Mouse (Mus musculus): ENCODE results near the gene Gpsm2. TPM values are rescaled to one million over a fixed set of nuclear protein-coding genes. Genes with fewer than 3 reads are reported as not detected.

The Gpsm2 gene
- polyA plus RNA-seq, 1 experiment from 2014 or later: 56.1 TPM

GRCm38 (mm10) chr3:108721076-108721991 is 775 bp downstream of the Gpsm2 start:
- H3K9ac ChIP-seq: peak overlapping the region; percentile 86
- peak overlapping the region; percentile 62 for H3K4me2 ChIP-seq (replicated peaks)
- ATAC-seq: peak; percentile 50
- under 1% methylated on average over 44 of the region's 44 CpGs for WGBS
- no peaks in the 10 kb centered on the region for H3K36me3 ChIP-seq
- H3K9me3 ChIP-seq: no peaks in the 10 kb centered on the region
- H3K4me3 ChIP-seq (replicated peaks): peak overlapping the region; percentile 71
- no peaks in the 10 kb centered on the region for H3K27me3 ChIP-seq (replicated peaks)
- H3K4me1 ChIP-seq (replicated peaks): peaks cover 13% of the 10 kb centered on the region
- peak overlapping the region; percentile 91 for H3K27ac ChIP-seq

- Histone ChIP-seq H3K4me1 (replicated peaks) (peaks cover 13% of the 10 kb centered on the region), H3K9me3 (no peaks in the 10 kb centered on the region), H3K4me3 (replicated peaks) (no peak overlapping the region), H3K27ac (no peak overlapping the region), H3K36me3 (no peaks in the 10 kb centered on the region), H3K27me3 (replicated peaks) (no peaks in the 10 kb centered on the region), H3K4me2 (replicated peaks) (peak overlapping the region; percentile 16; the same call in 1 of the 2 replicates), H3K9ac (no peak overlapping the region)
- 66% methylated on average over 3 of the region's 3 CpGs for WGBS
- ATAC-seq: no peak
Observed at GRCm38 (mm10) chr3:108719761-108720160, 2.3 kb downstream of the Gpsm2 start.

- no peak for ATAC-seq
- Histone ChIP-seq H3K9ac (no peak overlapping the region), H3K36me3 (no peaks in the 10 kb centered on the region), H3K4me2 (replicated peaks) (peak overlapping the region; percentile 16), H3K27me3 (replicated peaks) (no peaks in the 10 kb centered on the region), H3K9me3 (no peaks in the 10 kb centered on the region), H3K27ac (no peak overlapping the region), H3K4me1 (replicated peaks) (peaks cover 13% of the 10 kb centered on the region), H3K4me3 (replicated peaks) (no peak overlapping the region)
- WGBS: 76% methylated on average over 2 of the region's 2 CpGs
Observed at GRCm38 (mm10) chr3:108719357-108719756, 2.8 kb downstream of the Gpsm2 start.

DNA sequence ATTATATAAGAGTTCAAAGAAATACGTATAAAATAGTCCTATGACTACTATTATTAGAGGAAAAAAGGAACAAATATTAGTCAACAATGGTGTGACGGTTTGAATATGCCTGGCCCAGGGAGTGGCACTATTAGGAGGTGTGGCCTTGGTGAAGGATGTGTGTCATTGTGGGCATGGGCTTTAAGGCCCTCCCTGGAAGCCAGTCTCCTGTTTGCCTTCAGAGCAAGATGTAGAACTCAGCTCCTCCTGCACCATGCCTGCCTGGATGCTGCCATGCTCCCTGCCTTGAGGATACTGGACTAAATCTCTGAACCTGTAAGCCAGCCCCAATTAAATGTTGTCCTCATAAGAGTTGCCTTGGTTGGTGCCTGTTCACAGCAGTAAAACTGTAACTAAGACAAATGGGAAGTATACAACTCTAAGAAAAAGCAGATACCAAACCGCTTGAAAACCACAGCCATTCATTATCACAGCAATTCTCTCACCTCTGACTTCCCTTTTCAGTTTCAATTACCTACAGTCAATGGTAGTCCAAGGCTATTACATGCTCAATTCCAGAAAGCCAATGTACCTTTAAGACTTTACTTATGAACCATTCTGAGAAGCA is 4.1 kb downstream of the Gpsm2 start:
- Histone ChIP-seq H3K27me3 (replicated peaks) (no peaks in the 10 kb centered on the region), H3K4me1 (replicated peaks) (peaks cover 14% of the 10 kb centered on the region)
- WGBS: 73% methylated on average over 3 of the region's 3 CpGs

GRCm38 (mm10) chr3:108714837-108715236 is 7.3 kb downstream of the Gpsm2 start:
- Histone ChIP-seq H3K9me3 (no peaks in the 10 kb centered on the region), H3K27ac (no peak overlapping the region), H3K4me3 (replicated peaks) (no peak overlapping the region), H3K4me2 (replicated peaks) (no peak overlapping the region), H3K27me3 (replicated peaks) (no peaks in the 10 kb centered on the region), H3K9ac (no peak overlapping the region), H3K36me3 (no peaks in the 10 kb centered on the region), H3K4me1 (replicated peaks) (peaks cover 7% of the 10 kb centered on the region; the same call in 1 of the 2 replicates)
- WGBS: 70% methylated on average over 4 of the region's 4 CpGs
- peak; percentile 85 for ATAC-seq

More for the DNA sequence above, 4.1 kb downstream of the Gpsm2 start:
- Histone ChIP-seq H3K36me3 (no peaks in the 10 kb centered on the region), H3K4me3 (replicated peaks) (no peak overlapping the region), H3K4me2 (replicated peaks) (no peak overlapping the region), H3K9ac (no peak overlapping the region), H3K27ac (no peak overlapping the region), H3K9me3 (no peaks in the 10 kb centered on the region)
- no peak for ATAC-seq

DNA sequence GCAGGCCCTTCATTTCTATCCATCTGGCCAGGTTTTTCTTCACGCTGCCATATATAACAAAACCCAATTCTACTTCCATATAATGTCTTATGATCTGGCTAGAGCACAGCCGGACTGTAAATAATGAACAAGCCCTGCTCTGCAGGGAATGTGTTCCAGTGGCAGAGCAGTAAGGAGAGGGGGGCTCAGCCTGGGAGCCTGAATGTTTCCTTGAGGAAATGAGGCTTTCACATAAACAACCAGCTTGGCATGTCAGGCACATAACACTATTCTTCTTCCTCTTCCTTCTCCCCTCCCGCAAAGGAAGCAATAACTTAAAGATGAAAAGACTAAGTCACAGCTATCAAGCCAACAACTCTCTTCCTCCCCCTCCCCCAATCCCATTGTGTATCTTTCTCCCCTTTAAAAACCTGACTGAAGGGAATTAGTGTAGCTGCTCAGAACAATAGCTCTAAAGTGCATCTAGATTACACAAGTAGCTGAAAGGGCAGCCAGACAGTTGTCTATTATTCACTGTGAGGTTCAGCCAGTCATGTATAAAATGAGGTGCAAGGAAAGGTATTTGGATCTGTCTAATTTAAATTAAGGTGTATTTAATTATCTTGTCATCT is 8.9 kb downstream of the Gpsm2 start:
- Histone ChIP-seq H3K4me3 (replicated peaks) (no peak overlapping the region), H3K9ac (no peak overlapping the region), H3K4me2 (replicated peaks) (no peak overlapping the region), H3K9me3 (no peaks in the 10 kb centered on the region), H3K27me3 (replicated peaks) (no peaks in the 10 kb centered on the region), H3K27ac (peak overlapping the region; percentile 2; the same call in 1 of the 2 replicates), H3K36me3 (no peaks in the 10 kb centered on the region), H3K4me1 (replicated peaks) (peaks cover 7% of the 10 kb centered on the region; the same call in 1 of the 2 replicates)
- ATAC-seq: peak; percentile 25; the same call in 1 of the 2 replicates
- 37% methylated on average over 3 of the region's 3 CpGs for WGBS

- WGBS: 92% methylated on average over 5 of the region's 5 CpGs
- ATAC-seq: no peak
Observed at GRCm38 (mm10) chr3:108711296-108711695, 10.8 kb downstream of the Gpsm2 start.

GRCm38 (mm10) chr3:108702789-108703188 is 19.3 kb downstream of the Gpsm2 start:
- no peaks in the 10 kb centered on the region for H3K27me3 ChIP-seq (replicated peaks)
- no peaks in the 10 kb centered on the region for H3K4me1 ChIP-seq (replicated peaks)
- no peak for ATAC-seq
- no peak overlapping the region for H3K9ac ChIP-seq
- H3K4me3 ChIP-seq (replicated peaks): no peak overlapping the region
- no peak overlapping the region for H3K27ac ChIP-seq
- H3K4me2 ChIP-seq (replicated peaks): no peak overlapping the region
- peaks cover 8% of the 10 kb centered on the region; the same call in 1 of the 2 replicates for H3K36me3 ChIP-seq
- WGBS: 95% methylated on average over 8 of the region's 8 CpGs
- no peaks in the 10 kb centered on the region for H3K9me3 ChIP-seq

More at GRCm38 (mm10) chr3:108711296-108711695, 10.8 kb downstream of the Gpsm2 start:
- H3K4me1 ChIP-seq (replicated peaks): peaks cover 7% of the 10 kb centered on the region; the same call in 1 of the 2 replicates
- no peak overlapping the region for H3K27ac ChIP-seq
- no peak overlapping the region for H3K9ac ChIP-seq
- H3K4me3 ChIP-seq (replicated peaks): no peak overlapping the region
- H3K27me3 ChIP-seq (replicated peaks): no peaks in the 10 kb centered on the region
- H3K9me3 ChIP-seq: no peaks in the 10 kb centered on the region
- H3K36me3 ChIP-seq: no peaks in the 10 kb centered on the region
- H3K4me2 ChIP-seq (replicated peaks): no peak overlapping the region

DNA sequence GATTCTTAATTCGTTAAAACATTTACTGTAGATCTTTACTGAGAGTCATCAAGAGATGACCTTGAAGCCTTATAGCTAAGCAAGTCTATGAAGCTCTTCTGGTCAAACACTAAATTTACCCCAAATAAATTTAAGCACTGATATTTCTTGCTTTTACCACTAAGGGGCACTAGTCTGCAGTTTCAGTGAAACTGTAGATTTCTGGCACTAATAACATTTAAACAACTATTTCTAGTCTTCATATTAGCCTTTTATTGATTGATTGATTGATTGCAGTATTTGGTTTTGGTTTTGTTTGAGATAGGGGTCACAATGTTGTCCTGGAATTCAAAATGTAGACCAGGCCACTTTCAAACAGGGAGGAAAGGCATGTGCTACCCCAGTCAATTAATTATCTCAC is 20.9 kb downstream of the Gpsm2 start:
- peaks cover 13% of the 10 kb centered on the region; the same call in 1 of the 2 replicates for H3K36me3 ChIP-seq
- no peak overlapping the region for H3K9ac ChIP-seq
- no peaks in the 10 kb centered on the region for H3K27me3 ChIP-seq (replicated peaks)
- ATAC-seq: no peak
- no peak overlapping the region for H3K4me2 ChIP-seq (replicated peaks)
- no peak overlapping the region for H3K27ac ChIP-seq
- WGBS: 77% methylated on average over 1 of the region's 1 CpGs
- H3K4me3 ChIP-seq (replicated peaks): no peak overlapping the region
- no peaks in the 10 kb centered on the region for H3K4me1 ChIP-seq (replicated peaks)
- no peaks in the 10 kb centered on the region for H3K9me3 ChIP-seq

DNA sequence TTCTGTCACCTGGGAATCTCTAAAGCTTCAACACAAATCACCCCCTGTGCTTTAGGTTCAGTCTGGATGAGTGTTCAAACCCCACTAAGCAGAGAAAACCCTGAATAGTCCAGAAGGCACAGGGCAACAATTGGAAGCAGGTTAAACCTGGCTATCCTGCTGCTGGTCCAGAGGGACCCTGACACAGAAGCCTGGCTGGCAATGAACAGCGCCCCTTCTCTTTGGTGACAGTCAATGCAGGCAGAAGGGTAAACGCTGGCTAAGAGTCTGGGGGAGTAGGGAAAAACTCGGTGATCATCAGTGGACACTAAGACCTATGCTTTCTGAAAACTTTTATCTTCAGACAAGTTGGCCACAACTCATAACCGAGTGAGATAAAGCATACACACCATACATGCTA is 22.3 kb downstream of the Gpsm2 start:
- H3K36me3 ChIP-seq: peaks cover 21% of the 10 kb centered on the region; the same call in 1 of the 2 replicates

GRCm38 (mm10) chr3:108698662-108699061 is 23.4 kb downstream of the Gpsm2 start:
- Histone ChIP-seq H3K4me1 (replicated peaks) (no peaks in the 10 kb centered on the region), H3K4me2 (replicated peaks) (no peak overlapping the region), H3K4me3 (replicated peaks) (no peak overlapping the region), H3K36me3 (peaks cover 25% of the 10 kb centered on the region; the same call in 1 of the 2 replicates), H3K27ac (no peak overlapping the region), H3K9me3 (no peaks in the 10 kb centered on the region), H3K9ac (no peak overlapping the region), H3K27me3 (replicated peaks) (no peaks in the 10 kb centered on the region)
- WGBS: 91% methylated on average over 8 of the region's 8 CpGs
- no peak for ATAC-seq

More for the DNA sequence above, 22.3 kb downstream of the Gpsm2 start:
- Histone ChIP-seq H3K4me3 (replicated peaks) (no peak overlapping the region), H3K9ac (no peak overlapping the region), H3K4me1 (replicated peaks) (no peaks in the 10 kb centered on the region), H3K27ac (no peak overlapping the region), H3K9me3 (no peaks in the 10 kb centered on the region), H3K4me2 (replicated peaks) (no peak overlapping the region), H3K27me3 (replicated peaks) (no peaks in the 10 kb centered on the region)
- 84% methylated on average over 4 of the region's 4 CpGs for WGBS
- no peak for ATAC-seq

GRCm38 (mm10) chr3:108694321-108694720 is 27.8 kb downstream of the Gpsm2 start:
- Histone ChIP-seq H3K36me3 (peaks cover 26% of the 10 kb centered on the region; the same call in 1 of the 2 replicates), H3K9me3 (no peaks in the 10 kb centered on the region), H3K9ac (no peak overlapping the region), H3K4me2 (replicated peaks) (no peak overlapping the region), H3K27me3 (replicated peaks) (no peaks in the 10 kb centered on the region), H3K27ac (no peak overlapping the region), H3K4me1 (replicated peaks) (no peaks in the 10 kb centered on the region), H3K4me3 (replicated peaks) (no peak overlapping the region)
- 72% methylated on average over 9 of the region's 9 CpGs for WGBS
- ATAC-seq: peak; percentile 17; the same call in 1 of the 2 replicates

Measured in intestine, embryonic 15.5 days (tissue).